Mouse (Mus musculus) liver, adult 2 months (tissue): ENCODE measurements around the gene Nfya.

ENCODE experiments used
- CTCF ChIP-seq: fragments of 200-500 bp; IDR thresholded peaks from 2 replicates; pipeline ENCODE4 v1.5.1; 2011; ENCODE audit warnings: low read depth, low read length, control low read depth
- POLR2A ChIP-seq: fragments of 200-500 bp; IDR thresholded peaks from 2 replicates; pipeline ENCODE4 v1.6.1; 2011; ENCODE audit warnings: low read length, control low read depth; ENCODE audit not compliant: insufficient read depth; ENCODE audit errors: extremely low read depth

DNA sequence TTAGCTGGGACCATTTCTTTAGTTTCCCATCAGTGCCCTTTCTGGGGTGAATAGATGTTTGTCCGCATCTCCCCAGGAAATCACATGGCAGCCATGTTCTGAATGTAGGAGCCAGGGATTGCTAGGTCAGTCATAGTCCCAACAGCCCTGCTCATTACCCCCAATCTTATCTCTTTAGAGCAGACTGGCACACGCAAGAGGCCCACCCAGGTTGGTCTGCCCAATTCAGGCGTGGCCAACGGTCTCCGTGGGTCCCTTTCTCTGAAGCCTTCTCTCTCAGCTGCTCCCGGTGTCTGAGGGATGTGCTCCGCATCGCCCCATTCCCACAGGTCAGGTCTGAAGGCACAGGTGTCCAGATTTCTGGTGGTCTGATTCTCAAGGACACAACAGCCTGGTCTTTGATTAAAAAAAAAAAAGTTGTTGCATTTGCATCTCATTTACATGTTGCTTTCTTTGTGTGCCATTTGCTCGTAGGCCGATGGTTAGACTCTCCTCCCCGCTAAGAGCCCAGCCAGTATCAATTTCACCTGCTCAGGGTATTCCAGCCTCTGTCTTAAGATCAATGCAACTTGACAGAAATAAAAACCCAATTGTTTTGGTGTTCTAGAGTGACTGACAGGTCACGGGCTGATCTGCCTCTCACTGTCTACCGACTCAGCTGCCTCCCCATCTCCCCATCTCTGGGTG, 41.1 kb upstream of the Nfya start:
- TF ChIP-seq POLR2A (no peak), CTCF (no peak)
